Mouse (Mus musculus): Measurements from ENCODE around the gene Hgfac. TPM values are rescaled to one million over a fixed set of nuclear protein-coding genes. Genes with fewer than 3 reads are reported as not detected.

Gene Hgfac
- polyA plus RNA-seq, 1 experiment, result 89.7 TPM

GRCm38 (mm10) chr5:35035141-35035540 lies 6.2 kb upstream of the Hgfac start:
- 87% methylated on average over 5 of the region's 5 CpGs for WGBS
- no peak for DNase-seq (ENCODE audit: low read depth, low spot score)

- no peak for DNase-seq (ENCODE audit: low read depth, low spot score)
- 54% methylated on average over 4 of the region's 4 CpGs for WGBS
Measured at GRCm38 (mm10) chr5:35035795-35036194, 5.5 kb upstream of the Hgfac start.

GRCm38 (mm10) chr5:35037438-35037837 lies 3.9 kb upstream of the Hgfac start:
- DNase-seq (ENCODE audit: low read depth, low spot score), result no peak

- 35% methylated on average over 10 of the region's 10 CpGs for WGBS
- no peak for DNase-seq (ENCODE audit: low read depth, low spot score)
Measured at GRCm38 (mm10) chr5:35042431-35043109, 1.3 kb downstream of the Hgfac start.

- 0% methylated on average over 1 of the region's 1 CpGs for WGBS
- peak; percentile 72 for DNase-seq (ENCODE audit: low read depth, low spot score)
Measured at GRCm38 (mm10) chr5:35043110-35043451, 1.8 kb downstream of the Hgfac start.

GRCm38 (mm10) chr5:35050541-35050940 lies 9.2 kb downstream of the Hgfac start:
- no peak for DNase-seq (ENCODE audit: low read depth, low spot score)
- 73% methylated on average over 5 of the region's 5 CpGs for WGBS

- 88% methylated on average over 3 of the region's 3 CpGs for WGBS
Measured at GRCm38 (mm10) chr5:35054628-35055027, 13.3 kb downstream of the Hgfac start.

GRCm38 (mm10) chr5:35055076-35055475 lies 13.8 kb downstream of the Hgfac start:
- WGBS, result 19% methylated on average over 12 of the region's 12 CpGs
- DNase-seq (ENCODE audit: low read depth, low spot score), result no peak

More at GRCm38 (mm10) chr5:35054628-35055027, 13.3 kb downstream of the Hgfac start:
- DNase-seq (ENCODE audit: low read depth, low spot score), result no peak

GRCm38 (mm10) chr5:35056604-35057432 lies 15.5 kb downstream of the Hgfac start, which contains the start of gene Dok7:
Gene Dok7, plus strand, starts transcription at chr5:35056766.
- no peak for DNase-seq (ENCODE audit: low read depth, low spot score)
- WGBS, result under 1% methylated on average over 70 of the region's 74 CpGs

GRCm38 (mm10) chr5:35057582-35057981 lies 16.3 kb downstream of the Hgfac start:
- no peak for DNase-seq (ENCODE audit: low read depth, low spot score)
- 11% methylated on average over 4 of the region's 4 CpGs for WGBS

- 40% methylated on average over 1 of the region's 1 CpGs for WGBS
- no peak for DNase-seq (ENCODE audit: low read depth, low spot score)
Measured at GRCm38 (mm10) chr5:35058216-35058615, 16.9 kb downstream of the Hgfac start.

GRCm38 (mm10) chr5:35060098-35060497 lies 18.8 kb downstream of the Hgfac start:
- no peak for DNase-seq (ENCODE audit: low read depth, low spot score)
- 55% methylated on average over 3 of the region's 3 CpGs for WGBS

GRCm38 (mm10) chr5:35069841-35070240 lies 28.5 kb downstream of the Hgfac start:
- no peak for DNase-seq (ENCODE audit: low read depth, low spot score)
- whole genome bisulfite sequencing, result 99% methylated on average over 2 of the region's 2 CpGs

GRCm38 (mm10) chr5:35070314-35070713 lies 29.0 kb downstream of the Hgfac start:
- WGBS, result 85% methylated on average over 8 of the region's 8 CpGs

GRCm38 (mm10) chr5:35070953-35071352 lies 29.6 kb downstream of the Hgfac start:
- 28% methylated on average over 7 of the region's 7 CpGs for WGBS
- DNase-seq (ENCODE audit: low read depth, low spot score), result no peak

More at GRCm38 (mm10) chr5:35070314-35070713, 29.0 kb downstream of the Hgfac start:
- no peak for DNase-seq (ENCODE audit: low read depth, low spot score)

- 91% methylated on average over 6 of the region's 6 CpGs for WGBS
Measured at GRCm38 (mm10) chr5:35071855-35072254, 30.5 kb downstream of the Hgfac start.

GRCm38 (mm10) chr5:35073235-35073634 lies 31.9 kb downstream of the Hgfac start:
- 72% methylated on average over 11 of the region's 11 CpGs for WGBS
- no peak for DNase-seq (ENCODE audit: low read depth, low spot score)

More at GRCm38 (mm10) chr5:35071855-35072254, 30.5 kb downstream of the Hgfac start:
- no peak for DNase-seq (ENCODE audit: low read depth, low spot score)

GRCm38 (mm10) chr5:35073992-35074391 lies 32.7 kb downstream of the Hgfac start:
- no peak for DNase-seq (ENCODE audit: low read depth, low spot score)
- 61% methylated on average over 9 of the region's 9 CpGs for WGBS

- 91% methylated on average over 1 of the region's 1 CpGs for WGBS
- no peak for DNase-seq (ENCODE audit: low read depth, low spot score)
Measured at GRCm38 (mm10) chr5:35076369-35076768, 35.1 kb downstream of the Hgfac start.

- WGBS, result 66% methylated on average over 18 of the region's 18 CpGs
- DNase-seq (ENCODE audit: low read depth, low spot score), result no peak
Measured at GRCm38 (mm10) chr5:35079101-35079500, 37.8 kb downstream of the Hgfac start.

- no peak for DNase-seq (ENCODE audit: low read depth, low spot score)
- WGBS, result 75% methylated on average over 3 of the region's 3 CpGs
Measured at GRCm38 (mm10) chr5:35084913-35085312, 43.6 kb downstream of the Hgfac start.
